Mouse (Mus musculus): ENCODE results near the gene Foxa2. TPM values are rescaled to one million over a fixed set of nuclear protein-coding genes. Genes with fewer than 3 reads are reported as not detected.

Gene Foxa2
- polyA plus RNA-seq, 1 experiment from 2014 or later, result 0.09 TPM

GRCm38 (mm10) chr2:148048484-148049129 is 1.8 kb upstream of the Foxa2 start:
- peak; percentile 91 for DNase-seq (ENCODE audit: low spot score)
- peaks cover 2% of the 10 kb centered on the region; the same call in 1 of the 2 replicates for H3K4me1 ChIP-seq (ENCODE audit: control insufficient read depth, insufficient read depth, low read length)
- H3K9me3 ChIP-seq (ENCODE audit: control insufficient read depth, low read length), result no peaks in the 10 kb centered on the region
- no peak overlapping the region for H3K4me3 ChIP-seq (ENCODE audit: low read depth, low read length)
- H3K36me3 ChIP-seq (ENCODE audit: control insufficient read depth, insufficient read depth, low read length), result no peaks in the 10 kb centered on the region
- WGBS, result under 1% methylated on average over 41 of the region's 41 CpGs
- peaks cover 89% of the 10 kb centered on the region for H3K27me3 ChIP-seq (ENCODE audit: control insufficient read depth, insufficient read depth, low read length)
- ATAC-seq (ENCODE audit: insufficient number of reproducible peaks, low FRiP score, low TSS enrichment, low read depth), result peak; percentile 55; the same call in 1 of the 2 replicates
- H3K4me2 ChIP-seq (ENCODE audit: low read depth, severe bottlenecking), result peak overlapping the region; percentile 18; the same call in 1 of the 2 replicates
- no peak overlapping the region for H3K27ac ChIP-seq (replicated peaks; ENCODE audit: low read depth, low read length)
- H3K9ac ChIP-seq (ENCODE audit: low read length), result no peak overlapping the region

DNA sequence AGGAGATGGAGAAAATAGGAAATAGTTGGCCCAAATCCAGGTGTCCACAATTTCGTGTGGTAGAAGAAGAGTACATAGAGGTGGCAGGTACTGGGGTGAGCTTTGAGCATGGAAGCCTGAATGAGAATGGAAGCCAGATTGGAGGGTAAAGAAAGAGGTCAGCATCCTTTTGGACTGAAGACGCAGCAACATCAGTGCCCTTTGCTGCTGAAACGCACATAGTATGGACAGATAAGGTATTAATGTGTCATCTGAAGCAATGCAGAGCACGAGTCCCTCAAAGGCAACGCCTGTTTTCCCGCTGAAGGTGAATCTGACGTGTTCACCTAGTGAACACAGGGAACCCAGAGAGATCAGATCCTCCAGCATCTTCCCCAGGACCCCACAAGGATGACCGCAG is 842 bp upstream of the Foxa2 start:
- Histone ChIP-seq H3K4me3 (ENCODE audit: low read depth, low read length) (no peak overlapping the region), H3K9me3 (ENCODE audit: control insufficient read depth, low read length) (no peaks in the 10 kb centered on the region), H3K4me1 (ENCODE audit: control insufficient read depth, insufficient read depth, low read length) (peaks cover 2% of the 10 kb centered on the region; the same call in 1 of the 2 replicates), H3K36me3 (ENCODE audit: control insufficient read depth, insufficient read depth, low read length) (no peaks in the 10 kb centered on the region), H3K27ac (replicated peaks; ENCODE audit: low read depth, low read length) (no peak overlapping the region), H3K4me2 (ENCODE audit: low read depth, severe bottlenecking) (no peak overlapping the region), H3K9ac (ENCODE audit: low read length) (no peak overlapping the region), H3K27me3 (ENCODE audit: control insufficient read depth, insufficient read depth, low read length) (peaks cover 89% of the 10 kb centered on the region)
- ATAC-seq (ENCODE audit: insufficient number of reproducible peaks, low FRiP score, low TSS enrichment, low read depth) (no peak), DNase-seq (ENCODE audit: low spot score) (no peak)
- WGBS, result 4% methylated on average over 8 of the region's 8 CpGs

DNA sequence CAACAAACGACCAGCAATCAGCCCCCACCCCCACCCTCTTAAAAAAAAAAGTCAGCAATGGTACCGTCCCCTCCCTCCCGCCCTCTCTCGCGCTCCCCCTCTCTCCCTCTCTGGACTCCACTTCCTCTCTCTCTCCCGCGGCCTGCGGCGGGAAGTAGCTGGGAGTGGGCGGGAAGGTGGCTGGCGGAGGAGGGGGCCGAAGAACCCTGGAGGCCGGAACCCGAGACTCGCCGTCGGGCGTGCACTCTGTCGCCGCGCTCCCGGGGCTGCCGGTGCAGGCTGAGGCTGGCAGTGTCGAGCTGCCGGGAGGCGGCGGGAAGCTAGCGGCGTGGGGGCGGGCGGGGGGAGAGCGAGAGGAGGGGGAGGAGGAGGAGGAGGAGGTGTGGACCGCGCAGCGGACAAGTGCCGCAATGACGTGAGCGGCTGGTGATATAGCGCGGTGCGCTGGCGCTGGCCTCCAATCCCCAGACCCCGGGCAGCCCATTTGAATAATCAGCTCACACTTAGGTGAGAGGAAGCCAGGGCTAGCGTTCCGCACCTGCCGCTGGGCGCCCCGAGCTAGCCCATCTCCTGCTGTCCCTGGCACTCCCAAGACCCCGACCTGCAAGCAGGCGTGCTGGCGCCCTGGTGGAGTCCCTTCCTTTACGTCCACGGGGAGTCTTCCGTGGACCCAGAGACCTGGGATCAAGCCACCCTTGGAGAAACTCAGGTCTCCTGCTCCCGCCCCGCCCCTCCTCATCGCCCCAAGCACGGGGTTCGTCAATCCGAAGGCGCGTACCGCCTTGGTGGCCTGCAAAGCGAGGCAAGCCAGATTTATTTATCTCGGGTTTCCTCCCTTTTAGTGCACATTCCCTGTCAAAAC is 601 bp downstream of the Foxa2 start:
- Histone ChIP-seq H3K36me3 (ENCODE audit: control insufficient read depth, insufficient read depth, low read length) (no peaks in the 10 kb centered on the region), H3K9me3 (ENCODE audit: control insufficient read depth, low read length) (no peaks in the 10 kb centered on the region), H3K4me2 (ENCODE audit: low read depth, severe bottlenecking) (peak overlapping the region; percentile 31; the same call in 1 of the 2 replicates), H3K27me3 (ENCODE audit: control insufficient read depth, insufficient read depth, low read length) (peaks cover 94% of the 10 kb centered on the region), H3K27ac (replicated peaks; ENCODE audit: low read depth, low read length) (no peak overlapping the region), H3K9ac (ENCODE audit: low read length) (no peak overlapping the region), H3K4me3 (ENCODE audit: low read depth, low read length) (peak overlapping the region; percentile 20), H3K4me1 (ENCODE audit: control insufficient read depth, insufficient read depth, low read length) (peaks cover 2% of the 10 kb centered on the region; the same call in 1 of the 2 replicates)
- WGBS, result under 1% methylated on average over 59 of the region's 65 CpGs
- DNase-seq (ENCODE audit: low spot score) (no peak), ATAC-seq (ENCODE audit: insufficient number of reproducible peaks, low FRiP score, low TSS enrichment, low read depth) (0 out of 2 replicates have a peak, but pooled peaks have one; percentile 10)

DNA sequence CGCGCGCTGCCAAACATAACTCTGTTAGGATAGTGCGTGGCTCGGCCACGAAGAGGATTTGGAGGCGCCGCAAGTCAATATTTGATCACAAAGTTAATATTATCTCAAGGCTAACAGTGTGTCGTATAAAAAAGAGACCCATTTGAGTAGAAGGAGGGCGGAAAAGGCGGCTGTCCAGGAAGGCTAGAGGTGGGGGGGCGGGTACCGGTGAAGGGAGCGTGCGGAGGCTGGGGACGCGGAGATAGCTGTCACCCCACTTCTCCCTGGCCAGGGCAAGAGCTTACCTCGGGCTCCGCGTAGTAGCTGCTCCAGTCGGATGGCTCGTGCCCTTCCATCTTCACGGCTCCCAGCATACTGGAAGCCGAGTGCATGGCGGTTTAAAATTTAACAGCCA is 1.2 kb downstream of the Foxa2 start:
- WGBS, result 0% methylated on average over 25 of the region's 25 CpGs
- Histone ChIP-seq H3K9me3 (ENCODE audit: control insufficient read depth, low read length) (no peaks in the 10 kb centered on the region), H3K27me3 (ENCODE audit: control insufficient read depth, insufficient read depth, low read length) (peaks cover 96% of the 10 kb centered on the region), H3K4me2 (ENCODE audit: low read depth, severe bottlenecking) (peak overlapping the region; percentile 31; the same call in 1 of the 2 replicates), H3K36me3 (ENCODE audit: control insufficient read depth, insufficient read depth, low read length) (no peaks in the 10 kb centered on the region), H3K9ac (ENCODE audit: low read length) (no peak overlapping the region), H3K27ac (replicated peaks; ENCODE audit: low read depth, low read length) (no peak overlapping the region), H3K4me1 (ENCODE audit: control insufficient read depth, insufficient read depth, low read length) (peaks cover 2% of the 10 kb centered on the region; the same call in 1 of the 2 replicates), H3K4me3 (ENCODE audit: low read depth, low read length) (peak overlapping the region; percentile 20)
- peak; percentile 3; the same call in 1 of the 2 replicates for ATAC-seq (ENCODE audit: insufficient number of reproducible peaks, low FRiP score, low TSS enrichment, low read depth)
- no peak for DNase-seq (ENCODE audit: low spot score)

- H3K4me1 ChIP-seq (ENCODE audit: control insufficient read depth, insufficient read depth, low read length), result peaks cover 2% of the 10 kb centered on the region; the same call in 1 of the 2 replicates
- no peak overlapping the region for H3K9ac ChIP-seq (ENCODE audit: low read length)
- ATAC-seq (ENCODE audit: insufficient number of reproducible peaks, low FRiP score, low TSS enrichment, low read depth), result no peak
- H3K4me2 ChIP-seq (ENCODE audit: low read depth, severe bottlenecking), result no peak overlapping the region
- no peaks in the 10 kb centered on the region for H3K9me3 ChIP-seq (ENCODE audit: control insufficient read depth, low read length)
- no peak for DNase-seq (ENCODE audit: low spot score)
- no peaks in the 10 kb centered on the region for H3K36me3 ChIP-seq (ENCODE audit: control insufficient read depth, insufficient read depth, low read length)
- WGBS, result 0% methylated on average over 26 of the region's 26 CpGs
- H3K27me3 ChIP-seq (ENCODE audit: control insufficient read depth, insufficient read depth, low read length), result peaks cover 95% of the 10 kb centered on the region
- no peak overlapping the region for H3K4me3 ChIP-seq (ENCODE audit: low read depth, low read length)
- no peak overlapping the region for H3K27ac ChIP-seq (replicated peaks; ENCODE audit: low read depth, low read length)
These were observed 1.8 kb downstream of the Foxa2 start for GRCm38 (mm10) chr2:148044877-148045539.

DNA sequence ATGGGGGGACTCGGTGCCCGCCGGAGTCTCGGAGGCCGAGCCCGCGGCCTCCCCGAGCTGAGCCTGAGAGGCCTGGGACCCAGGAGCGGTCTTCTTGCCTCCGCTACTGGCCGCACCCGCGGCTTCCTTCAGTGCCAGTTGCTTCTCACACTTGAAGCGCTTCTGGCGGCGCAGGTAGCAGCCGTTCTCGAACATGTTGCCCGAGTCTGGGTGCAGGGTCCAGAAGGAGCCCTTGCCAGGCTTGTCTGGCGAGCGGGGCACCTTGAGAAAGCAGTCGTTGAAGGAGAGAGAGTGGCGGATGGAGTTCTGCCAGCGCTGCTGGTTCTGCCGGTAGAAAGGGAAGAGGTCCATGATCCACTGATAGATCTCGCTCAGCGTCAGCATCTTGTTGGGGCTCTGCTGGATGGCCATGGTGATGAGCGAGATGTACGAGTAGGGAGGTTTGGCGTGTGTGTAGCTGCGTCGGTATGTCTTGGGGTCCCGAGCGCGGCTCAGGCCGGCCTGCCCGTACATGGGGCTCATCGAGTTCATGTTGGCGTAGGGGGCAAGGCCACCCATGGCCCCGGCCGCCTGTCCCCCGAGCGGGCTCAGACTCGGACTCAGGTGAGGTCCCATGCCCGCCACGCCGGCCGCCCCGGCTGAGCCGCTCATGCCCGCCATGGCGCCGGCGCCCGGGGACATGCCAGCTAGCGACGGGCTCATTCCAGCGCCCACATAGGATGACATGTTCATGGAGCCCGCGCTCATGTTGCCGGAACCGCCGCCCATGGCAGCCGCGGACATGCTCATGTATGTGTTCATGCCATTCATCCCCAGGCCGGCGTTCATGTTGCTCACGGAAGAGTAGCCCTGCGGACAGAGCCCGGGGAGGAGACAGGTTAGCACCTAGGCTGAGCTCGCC is 2.5 kb downstream of the Foxa2 start:
- DNase-seq (ENCODE audit: low spot score) (peak; percentile 67), ATAC-seq (ENCODE audit: insufficient number of reproducible peaks, low FRiP score, low TSS enrichment, low read depth) (no peak)
- WGBS, result under 1% methylated on average over 71 of the region's 71 CpGs
- no peaks in the 10 kb centered on the region for H3K9me3 ChIP-seq (ENCODE audit: control insufficient read depth, low read length)
- H3K9ac ChIP-seq (ENCODE audit: low read length), result no peak overlapping the region
- no peaks in the 10 kb centered on the region for H3K36me3 ChIP-seq (ENCODE audit: control insufficient read depth, insufficient read depth, low read length)
- no peak overlapping the region for H3K4me3 ChIP-seq (ENCODE audit: low read depth, low read length)
- H3K27ac ChIP-seq (replicated peaks; ENCODE audit: low read depth, low read length), result no peak overlapping the region
- H3K27me3 ChIP-seq (ENCODE audit: control insufficient read depth, insufficient read depth, low read length), result peaks cover 96% of the 10 kb centered on the region
- H3K4me1 ChIP-seq (ENCODE audit: control insufficient read depth, insufficient read depth, low read length), result peaks cover 2% of the 10 kb centered on the region; the same call in 1 of the 2 replicates
- no peak overlapping the region for H3K4me2 ChIP-seq (ENCODE audit: low read depth, severe bottlenecking)

- H3K27me3 ChIP-seq (ENCODE audit: control insufficient read depth, insufficient read depth, low read length), result peaks cover 96% of the 10 kb centered on the region
- 2% methylated on average over 17 of the region's 17 CpGs for WGBS
- H3K27ac ChIP-seq (replicated peaks; ENCODE audit: low read depth, low read length), result no peak overlapping the region
- ATAC-seq (ENCODE audit: insufficient number of reproducible peaks, low FRiP score, low TSS enrichment, low read depth) (no peak), DNase-seq (ENCODE audit: low spot score) (no peak)
- no peak overlapping the region for H3K9ac ChIP-seq (ENCODE audit: low read length)
- H3K4me2 ChIP-seq (ENCODE audit: low read depth, severe bottlenecking), result no peak overlapping the region
- H3K9me3 ChIP-seq (ENCODE audit: control insufficient read depth, low read length), result no peaks in the 10 kb centered on the region
- no peak overlapping the region for H3K4me3 ChIP-seq (ENCODE audit: low read depth, low read length)
- no peaks in the 10 kb centered on the region for H3K4me1 ChIP-seq (ENCODE audit: control insufficient read depth, insufficient read depth, low read length)
- no peaks in the 10 kb centered on the region for H3K36me3 ChIP-seq (ENCODE audit: control insufficient read depth, insufficient read depth, low read length)
These were observed 3.3 kb downstream of the Foxa2 start for GRCm38 (mm10) chr2:148043271-148043975.

All from limb, embryonic 11.5 days (tissue).